Mouse (Mus musculus): ENCODE measurements at regions not wholly inside any gene's neighbourhood (a gene's known extent, or its start where the extent isn't known, plus 50 kb on each side); places are given as distances from the start of the nearest gene placed in this dataset.

DNA sequence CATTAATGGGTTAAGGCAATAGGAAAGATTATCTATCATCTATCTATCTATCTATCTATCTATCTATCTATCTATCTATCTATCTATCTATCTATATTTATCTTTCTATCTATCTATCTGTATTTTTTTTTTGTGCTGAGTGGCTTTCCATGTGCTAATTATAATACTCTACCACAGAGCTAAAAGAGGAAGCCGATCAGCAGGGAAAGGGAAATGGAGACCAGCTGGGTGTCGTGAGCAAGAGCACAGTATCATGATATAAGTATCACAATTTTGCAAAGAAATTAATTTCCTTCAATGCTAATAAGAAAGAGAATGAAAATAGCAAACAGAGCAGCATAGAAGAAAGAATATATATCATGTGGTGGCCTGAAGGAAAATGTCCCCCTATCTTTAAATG is 69.6 kb downstream of the Cldn1 start:
- no peak for DNase-seq (ENCODE audit: low read depth, low spot score)

DNA sequence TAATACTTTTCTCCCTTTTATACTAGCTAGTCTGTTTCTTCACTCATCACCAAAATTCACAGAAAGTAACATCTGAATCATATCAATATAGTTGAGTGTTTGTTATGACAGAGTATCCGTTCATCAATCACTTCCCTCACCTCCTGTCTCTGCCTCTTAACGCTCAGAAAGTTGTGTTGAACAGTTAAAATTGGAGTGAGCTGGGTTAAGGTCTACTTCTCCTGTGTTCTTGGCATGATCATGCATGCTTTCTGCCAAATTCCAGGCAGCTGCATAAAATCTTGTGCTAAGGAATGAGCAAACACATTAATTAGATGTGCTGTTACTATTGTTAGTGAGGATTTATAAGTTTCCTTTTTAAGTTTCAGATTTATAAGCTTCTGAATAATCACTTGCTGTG is 79.9 kb downstream of the Cldn1 start:
- no peak for DNase-seq (ENCODE audit: low read depth, low spot score)

DNA sequence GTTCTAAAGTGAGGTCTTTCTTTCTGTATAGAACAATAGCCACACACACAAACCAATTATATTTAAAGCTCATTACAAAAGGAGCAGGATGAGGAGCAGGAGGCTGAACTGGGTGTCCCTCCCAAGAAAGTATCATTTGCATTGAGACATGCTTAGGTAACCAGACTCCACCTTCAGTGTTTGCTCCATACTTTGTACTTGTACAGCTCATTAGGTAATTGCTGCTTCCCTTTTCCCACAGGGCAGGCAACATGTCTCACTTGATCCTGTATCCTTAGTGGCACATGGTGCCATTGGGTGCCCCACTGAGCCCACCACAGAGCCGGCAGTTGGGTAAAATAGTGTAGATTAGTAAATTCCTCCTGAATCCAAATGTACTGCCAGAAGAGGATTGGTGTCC is 86.0 kb downstream of the Cldn1 start:
- no peak for DNase-seq (ENCODE audit: low read depth, low spot score)

DNA sequence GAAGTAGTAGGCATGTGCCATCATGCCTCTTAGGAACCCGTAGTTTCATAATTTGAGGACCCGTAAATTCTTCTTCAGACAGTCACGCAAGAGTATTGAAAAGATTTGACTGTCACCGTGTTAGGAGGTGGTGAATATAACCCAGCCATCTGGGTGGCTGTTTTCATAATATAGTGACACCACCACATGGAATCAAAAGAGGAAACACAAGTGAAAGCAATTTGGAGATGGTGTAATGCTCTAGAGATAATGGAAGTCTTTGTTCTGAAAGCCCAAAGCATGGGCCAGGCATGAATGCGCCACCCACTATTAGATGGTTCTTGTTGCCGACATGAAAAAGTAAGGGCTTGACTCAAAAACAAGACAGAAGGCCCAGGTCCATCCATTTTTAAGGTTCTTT is 86.9 kb downstream of the Cldn1 start:
- DNase-seq (ENCODE audit: low read depth, low spot score): no peak

DNA sequence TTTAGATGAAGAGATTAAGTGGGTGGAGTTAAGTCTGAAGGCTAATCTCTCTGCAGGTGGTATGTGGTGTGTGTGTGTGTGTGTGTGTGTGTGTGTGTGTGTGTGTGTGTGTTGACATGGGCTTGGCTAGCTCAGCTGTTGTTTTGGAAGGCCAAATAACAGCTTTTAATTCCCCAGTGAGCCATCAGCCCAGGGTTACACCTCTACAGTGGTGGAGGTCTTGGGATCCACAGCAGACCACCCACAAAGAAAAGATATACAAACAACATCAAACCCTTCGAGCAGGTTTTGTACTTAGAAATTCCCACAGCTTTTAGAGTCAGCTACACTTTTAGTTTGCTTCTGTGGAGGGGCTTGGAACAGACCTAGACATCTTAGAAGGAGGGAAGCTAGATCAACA is 89.2 kb downstream of the Cldn1 start:
- DNase-seq (ENCODE audit: low read depth, low spot score): no peak

DNA sequence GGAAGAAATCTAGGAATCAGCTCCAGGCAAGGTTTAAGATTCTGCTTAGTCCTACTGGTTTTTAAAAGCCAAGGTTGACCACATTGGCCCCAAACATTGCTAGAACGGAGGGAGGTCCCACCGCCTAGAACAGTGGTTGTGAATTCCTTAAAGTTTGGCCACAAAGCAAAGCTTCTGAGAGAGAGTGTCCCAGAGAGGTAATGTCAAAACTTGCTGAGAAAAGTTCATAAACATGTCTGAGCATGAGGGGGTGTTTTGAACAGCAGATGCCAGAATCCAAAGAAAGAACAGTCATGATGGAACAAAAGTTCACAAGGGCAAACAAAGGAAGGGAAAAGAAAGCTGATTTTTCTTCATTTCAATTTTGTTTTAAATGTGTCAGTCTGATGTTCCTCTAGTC is 90.1 kb downstream of the Cldn1 start:
- no peak for DNase-seq (ENCODE audit: low read depth, low spot score)

DNA sequence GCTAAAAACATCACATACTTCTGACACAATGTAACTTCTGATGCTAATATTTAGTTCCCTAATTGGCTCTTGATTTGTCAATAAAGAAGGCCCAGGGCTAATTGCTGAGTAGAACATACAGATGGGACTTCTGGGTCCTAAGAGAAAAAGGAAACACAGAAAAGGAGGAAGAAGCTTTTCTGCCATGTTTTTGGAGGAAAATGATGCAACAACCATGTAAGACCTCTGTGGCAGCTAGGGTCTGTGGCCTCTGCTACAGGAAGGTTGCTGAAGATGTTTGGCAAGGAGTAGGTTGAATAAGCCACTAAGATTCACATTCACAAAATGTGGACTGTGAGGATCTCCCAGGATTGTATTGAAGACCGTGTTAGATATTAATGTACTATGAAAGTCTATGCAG is 94.9 kb downstream of the Cldn1 start:
- DNase-seq (ENCODE audit: low read depth, low spot score): no peak

DNA sequence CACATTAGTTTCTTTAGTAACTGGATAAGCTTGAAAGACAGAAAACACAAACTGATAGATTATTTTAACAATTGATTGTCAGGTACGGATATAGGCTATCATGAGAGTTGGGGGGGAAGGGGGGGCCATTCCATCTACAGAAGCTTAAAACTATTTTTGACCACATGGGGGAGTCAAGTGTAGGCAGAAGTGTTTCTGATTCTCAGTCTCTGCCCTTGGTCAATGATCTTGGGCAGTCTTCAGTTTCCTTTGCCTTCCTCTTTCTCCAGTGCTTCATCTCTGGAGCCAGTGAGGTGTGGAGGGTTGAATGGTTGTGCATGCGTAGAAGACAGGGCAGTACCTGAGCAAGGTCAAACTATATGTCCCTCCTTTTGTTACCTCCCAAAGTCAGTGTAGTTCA is 118.8 kb downstream of the Cldn1 start:
- no peak for DNase-seq (ENCODE audit: low read depth, low spot score)

DNA sequence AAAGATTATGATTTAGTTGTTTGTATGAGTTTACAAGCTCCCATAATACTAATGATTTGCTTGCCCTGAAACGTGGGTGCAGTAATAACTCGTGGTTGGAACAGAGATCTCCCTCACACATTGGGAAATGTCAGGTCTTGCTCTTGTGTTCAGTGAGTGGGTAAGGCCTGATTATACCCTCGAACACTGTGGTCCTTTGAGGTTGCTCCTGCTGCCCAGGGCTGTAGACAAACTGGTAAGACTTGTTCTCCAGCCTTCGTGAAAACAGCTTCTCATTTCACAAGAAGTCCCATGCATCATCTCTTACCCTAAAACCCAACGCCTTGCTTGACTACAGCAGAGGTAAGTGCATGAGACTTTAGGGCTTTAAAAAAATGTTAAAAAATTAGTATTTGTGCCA is 119.9 kb downstream of the Cldn1 start:
- no peak for DNase-seq (ENCODE audit: low read depth, low spot score)

DNA sequence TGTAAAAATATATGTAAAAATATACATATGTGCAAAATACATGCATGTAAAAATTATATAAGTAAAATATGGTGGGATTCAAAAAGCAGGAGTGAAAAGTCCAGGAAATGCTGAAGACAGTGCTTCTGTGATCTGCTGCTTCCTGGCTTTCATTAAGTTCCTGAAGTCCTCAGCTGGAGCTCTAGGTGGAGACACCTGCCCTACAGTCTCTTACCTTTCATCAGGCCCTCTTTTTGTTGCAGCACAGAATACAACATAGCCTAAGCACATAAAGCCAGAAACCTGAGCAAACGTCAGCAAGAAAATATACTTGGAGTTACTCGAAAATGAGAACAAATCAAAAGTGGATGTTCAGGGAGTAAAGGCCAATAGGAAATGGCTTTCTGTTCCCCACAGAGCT is 120.6 kb downstream of the Cldn1 start:
- no peak for DNase-seq (ENCODE audit: low read depth, low spot score)

DNA sequence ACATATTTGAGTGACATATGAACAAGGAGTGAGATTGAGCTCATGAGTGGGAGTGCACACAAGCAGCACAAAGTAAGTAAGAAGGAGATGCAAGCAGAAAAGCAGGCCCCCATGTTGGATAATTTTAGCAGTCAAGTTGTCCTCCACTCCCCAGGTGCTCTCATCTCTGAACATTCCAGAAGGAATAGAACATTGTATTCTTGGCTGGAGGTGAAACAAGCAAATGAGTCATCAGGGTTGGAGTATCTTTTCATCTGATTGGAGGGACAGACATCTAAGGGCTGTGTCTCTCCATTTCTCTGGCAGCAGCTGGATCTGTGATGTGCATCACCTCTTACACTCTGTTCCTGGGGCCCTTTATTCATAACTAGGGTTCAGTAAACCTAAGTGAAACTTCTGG is 122.7 kb downstream of the Cldn1 start:
- DNase-seq (ENCODE audit: low read depth, low spot score): no peak

DNA sequence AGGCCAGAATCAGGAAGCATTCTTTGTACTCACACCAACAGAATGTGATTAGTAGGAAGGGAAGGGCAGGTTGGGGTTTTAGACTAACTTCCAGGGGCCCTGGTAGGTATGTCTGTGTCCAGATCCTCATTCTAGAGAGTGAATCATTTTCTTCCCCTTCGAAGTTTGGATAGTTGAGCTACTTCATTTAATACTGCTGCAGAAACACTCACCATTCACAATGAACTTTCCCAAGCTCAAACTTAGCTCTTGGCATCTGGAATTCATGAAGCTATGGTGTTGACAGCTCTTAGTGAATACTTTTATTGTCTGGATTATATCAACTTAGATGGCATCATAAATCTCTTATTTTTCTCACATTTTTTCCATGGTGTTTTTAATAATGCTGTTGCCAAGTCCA is 123.7 kb downstream of the Cldn1 start:
- no peak for DNase-seq (ENCODE audit: low read depth, low spot score)

DNA sequence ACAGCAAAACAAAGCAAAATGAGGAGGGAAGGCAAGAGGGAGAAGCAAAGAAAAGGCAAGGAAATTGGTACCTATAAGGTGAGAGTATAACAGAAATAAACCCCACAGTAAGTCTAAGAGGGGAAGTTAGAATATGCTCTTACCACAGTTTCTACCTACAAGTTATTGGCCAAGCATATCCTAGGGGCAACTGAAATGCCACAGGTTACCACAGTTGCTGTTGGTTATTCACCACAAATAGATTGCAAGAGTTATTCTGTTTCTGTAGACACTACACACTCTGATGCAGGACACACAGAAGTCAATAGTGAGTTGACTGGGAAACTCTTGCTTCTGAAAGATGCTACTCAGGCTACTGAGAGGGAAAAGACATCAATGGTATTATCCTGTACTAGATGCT is 129.7 kb upstream of the P3h2 start:
- DNase-seq (ENCODE audit: low read depth, low spot score): no peak

DNA sequence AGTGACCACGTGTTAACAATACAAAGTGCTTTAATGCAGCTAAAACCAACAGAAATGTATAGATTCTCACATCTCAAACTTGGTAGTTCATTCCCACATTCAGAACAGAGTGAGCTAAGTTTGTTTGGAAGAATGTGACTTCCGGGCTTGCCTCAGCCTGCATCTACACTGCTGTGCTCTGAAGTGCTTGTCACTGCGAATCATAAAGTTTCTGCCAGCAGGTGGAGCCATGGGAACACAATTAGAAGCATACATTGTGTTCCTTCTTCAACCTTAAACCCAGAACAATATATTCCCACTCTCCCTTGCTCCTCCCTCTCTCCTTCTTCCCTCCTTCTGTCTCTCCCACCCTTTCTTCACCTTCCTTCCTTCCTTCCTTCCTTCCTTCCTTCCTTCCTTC is 128.5 kb upstream of the P3h2 start:
- peak; percentile 26 for DNase-seq (ENCODE audit: low read depth, low spot score)

DNA sequence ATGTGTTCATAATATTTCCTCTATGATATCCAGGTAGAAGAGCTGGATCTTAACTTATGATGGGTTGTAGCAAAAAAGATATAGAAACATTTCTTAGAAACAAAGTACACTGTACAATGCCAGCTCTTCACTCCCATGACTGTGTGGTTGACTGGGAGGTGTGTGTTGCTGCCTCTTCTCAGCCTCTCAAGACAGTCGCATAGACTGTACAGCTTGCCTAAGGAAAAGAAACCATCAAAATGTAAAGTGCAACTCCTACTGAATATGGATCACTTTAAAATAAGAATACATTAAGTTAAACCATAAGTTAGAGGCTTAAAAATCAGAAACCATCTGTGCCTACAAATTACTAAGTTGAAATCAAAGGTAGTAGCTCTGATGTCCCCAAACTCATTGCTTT is 125.5 kb upstream of the P3h2 start:
- no peak for DNase-seq (ENCODE audit: low read depth, low spot score)

DNA sequence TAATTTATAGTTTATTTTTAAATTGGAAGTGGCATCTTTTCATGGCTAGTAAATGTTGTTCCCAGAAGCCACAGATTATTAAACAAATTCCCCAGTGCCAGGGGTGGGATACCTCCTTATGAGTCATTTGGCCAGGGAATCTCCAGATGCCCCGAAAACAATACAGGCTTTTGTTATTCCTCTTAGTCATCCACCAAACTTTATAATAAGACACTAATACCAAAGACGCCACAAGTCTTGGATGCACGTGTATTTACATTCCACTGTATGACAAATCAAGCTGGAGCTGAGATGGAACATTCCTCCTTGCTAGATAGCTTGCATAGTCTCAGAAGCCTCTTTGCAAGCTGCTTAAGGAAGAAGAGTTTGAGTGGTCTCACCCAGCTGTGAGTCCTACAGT is 105.8 kb upstream of the P3h2 start:
- DNase-seq (ENCODE audit: low read depth, low spot score): no peak

DNA sequence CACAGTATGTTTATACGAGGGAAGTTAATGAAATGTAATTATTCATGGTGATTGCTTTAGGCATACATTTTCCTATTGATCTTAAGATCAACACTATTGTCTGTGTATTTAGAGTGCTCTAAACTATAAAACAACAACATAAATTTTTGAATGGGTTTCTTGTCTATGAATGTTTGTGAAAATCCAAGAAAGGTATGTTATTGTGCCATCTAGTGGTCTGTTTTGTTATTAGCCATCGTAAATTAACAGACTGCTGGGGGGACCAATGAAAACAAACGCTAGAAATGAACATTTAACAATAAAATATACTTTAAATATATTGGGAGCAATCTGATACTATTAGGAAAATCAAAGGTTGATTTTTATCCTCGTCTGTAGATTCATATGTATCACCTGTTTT is 93.5 kb upstream of the P3h2 start:
- DNase-seq (ENCODE audit: low read depth, low spot score): no peak

DNA sequence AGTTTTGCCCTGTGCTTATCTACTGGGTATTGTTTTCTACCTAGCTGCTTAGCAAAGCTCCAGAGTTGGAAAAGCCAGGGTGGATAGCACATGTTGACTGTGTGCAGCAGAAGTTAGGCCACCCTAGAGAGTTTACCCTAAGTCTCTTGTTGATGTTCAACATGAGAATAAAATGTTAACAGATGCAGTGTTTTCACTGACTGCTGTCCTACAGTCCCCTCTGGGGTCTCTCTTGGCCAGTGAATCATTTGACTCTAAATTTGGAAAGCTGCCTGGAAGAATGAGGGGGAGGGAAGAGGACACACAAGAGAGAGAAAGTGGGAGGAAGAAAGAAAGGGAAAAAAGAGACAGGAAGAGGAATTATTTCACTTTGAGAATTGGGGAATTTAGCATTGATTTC is 90.8 kb upstream of the P3h2 start:
- no peak for DNase-seq (ENCODE audit: low read depth, low spot score)

DNA sequence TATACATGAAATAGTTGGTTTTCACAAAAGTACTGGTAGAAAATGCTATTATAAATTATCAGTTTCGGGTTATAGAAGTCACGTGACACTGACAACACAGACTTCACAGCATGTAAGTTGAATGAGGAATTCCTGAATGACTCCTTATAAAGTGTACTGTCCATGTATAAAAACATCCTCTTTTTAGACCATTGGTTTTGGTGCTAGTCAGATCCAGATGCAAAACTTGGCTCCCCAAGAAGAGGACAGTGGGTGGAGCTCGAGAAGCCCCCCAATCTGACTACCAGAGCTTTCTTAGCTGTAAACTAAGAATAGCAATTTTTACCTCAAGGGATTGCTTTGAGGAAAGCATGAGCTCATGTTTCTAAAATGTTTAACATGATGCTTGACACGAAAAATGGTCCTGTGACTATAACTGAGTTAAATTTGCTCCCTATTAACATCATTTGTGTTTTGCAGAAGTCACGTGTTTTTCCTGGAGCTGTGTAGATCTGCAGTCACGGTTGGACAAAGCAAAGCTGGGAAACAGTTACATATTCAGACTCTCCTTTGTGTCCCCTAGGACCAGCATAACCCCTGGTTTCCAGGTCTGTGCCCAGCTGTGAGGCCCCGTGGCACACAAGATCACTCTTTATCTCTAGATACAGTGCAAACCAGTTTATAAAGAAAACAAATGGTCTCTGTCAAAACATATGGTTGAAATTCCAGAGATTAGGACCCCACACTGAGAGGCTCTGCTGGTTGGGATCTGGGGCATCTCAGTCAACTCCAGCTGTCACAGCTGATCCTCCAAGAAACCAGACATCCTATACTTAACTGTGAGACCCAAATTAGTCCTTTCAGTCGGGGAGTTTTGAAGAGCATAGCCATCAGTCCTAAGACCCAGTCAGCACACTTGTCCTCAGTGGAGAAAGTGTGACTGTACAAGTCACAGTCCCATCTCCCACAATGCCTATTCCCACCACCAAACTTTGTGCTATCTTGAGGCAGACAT is 80.0 kb upstream of the P3h2 start:
- DNase-seq (ENCODE audit: low read depth, low spot score): no peak

DNA sequence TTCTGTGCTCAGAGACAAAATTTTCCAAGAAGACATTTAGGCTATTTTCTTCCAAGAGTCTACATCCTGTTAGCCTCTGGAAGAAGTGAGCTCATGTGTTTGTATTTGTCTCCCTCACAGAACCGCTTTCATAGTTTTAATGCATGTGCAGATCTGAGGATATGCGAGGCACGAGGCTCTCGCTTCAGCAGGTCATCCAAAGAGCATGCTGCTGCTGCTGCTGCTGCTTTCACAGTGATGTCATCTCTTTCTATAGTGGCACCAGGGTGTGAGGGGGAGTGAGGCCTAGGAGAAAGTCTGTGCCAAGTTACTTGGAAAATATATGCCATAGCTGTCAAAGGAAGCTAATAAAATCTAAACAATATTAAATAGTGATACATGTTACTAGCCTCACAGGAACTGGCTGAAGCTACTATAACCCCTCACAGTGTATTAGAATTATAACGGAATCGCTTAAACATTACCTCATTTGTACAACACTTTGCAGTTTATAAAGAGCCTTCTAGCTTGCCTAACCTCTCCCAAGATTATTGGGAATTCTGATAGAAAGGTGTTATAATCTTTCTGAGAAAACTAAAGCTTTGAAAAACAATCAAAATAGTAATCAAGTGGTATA is 79.2 kb upstream of the P3h2 start:
- no peak for DNase-seq (ENCODE audit: low read depth, low spot score)

DNA sequence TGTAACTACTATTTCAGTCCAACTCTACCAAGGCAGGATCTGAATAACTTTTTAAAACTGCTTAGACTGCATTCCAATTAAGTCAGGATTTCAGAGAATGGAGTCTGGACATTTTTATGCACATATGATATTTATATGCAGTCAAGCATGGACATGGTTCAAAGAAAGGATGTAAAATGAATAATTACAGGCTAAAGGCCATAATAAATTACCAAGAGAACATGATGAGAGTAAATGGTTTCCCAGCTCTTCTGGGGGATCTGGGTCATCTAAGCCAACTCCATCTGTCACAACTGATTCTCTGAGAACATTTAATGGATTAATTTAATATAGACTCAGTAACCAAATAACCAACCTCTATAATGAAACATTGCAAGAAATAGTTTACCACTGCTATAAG is 77.9 kb upstream of the P3h2 start:
- DNase-seq (ENCODE audit: low read depth, low spot score): no peak

DNA sequence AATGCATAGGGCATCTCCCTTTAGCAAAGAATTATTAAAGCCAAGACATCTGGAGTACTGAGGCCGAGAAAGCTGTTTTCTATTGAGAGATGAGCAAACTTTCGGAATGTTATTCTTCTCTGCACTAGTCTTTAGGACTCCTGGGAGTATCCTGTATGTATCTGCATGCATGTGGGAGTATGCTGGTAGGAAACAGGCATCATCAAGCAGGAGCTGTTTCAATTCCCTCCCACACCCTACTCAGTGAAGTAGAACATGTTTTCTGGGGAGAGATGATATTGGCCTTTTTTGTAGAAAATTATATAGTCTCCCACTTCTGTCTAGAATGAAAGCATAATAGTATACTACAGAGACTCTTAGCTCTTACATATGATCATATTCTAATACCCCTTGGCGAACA is 76.1 kb upstream of the P3h2 start:
- no peak for DNase-seq (ENCODE audit: low read depth, low spot score)

DNA sequence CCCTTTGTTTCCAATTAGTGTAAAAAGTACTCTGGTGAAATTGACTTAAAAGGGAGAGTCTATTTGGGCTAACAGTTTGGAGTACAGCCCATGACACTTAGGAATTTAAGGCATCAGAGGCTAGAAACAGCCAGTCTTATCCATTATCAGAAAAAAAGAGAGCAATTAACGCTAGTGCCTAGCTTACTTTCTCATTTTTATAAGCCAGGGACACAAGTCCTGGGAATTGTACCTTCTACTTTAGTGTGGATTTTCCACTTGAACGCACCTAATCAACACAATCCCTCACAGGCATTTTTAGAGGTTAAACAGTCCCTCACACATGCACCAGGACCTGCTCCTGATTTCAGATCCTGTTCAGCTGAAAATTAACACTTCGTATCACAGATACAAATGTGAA is 65.9 kb upstream of the P3h2 start:
- no peak for DNase-seq (ENCODE audit: low read depth, low spot score)
